Mouse (Mus musculus) c-Kit-negative CD71-positive TER-119-positive erythroid progenitor cells, embryonic 14.5 days (primary cell): ENCODE measurements around the gene Stox2.

Experiments used
- DNase-seq: peaks from one replicate; pipeline ENCODE4 v3.0.0-alpha.2; 2013; ENCODE audit warnings: low read depth, low spot score

Gene Stox2

GRCm38 (mm10) chr8:47409061-47409460, 37.1 kb downstream of the Stox2 start:
- DNase-seq = no peak

- DNase-seq = no peak
These were observed 41.3 kb downstream of the Stox2 start for GRCm38 (mm10) chr8:47404852-47405251.

- DNase-seq = no peak
These were observed 53.2 kb downstream of the Stox2 start for GRCm38 (mm10) chr8:47392927-47393326.

GRCm38 (mm10) chr8:47392290-47392689, 53.9 kb downstream of the Stox2 start:
- DNase-seq = no peak

- DNase-seq = no peak
These were observed 54.3 kb downstream of the Stox2 start for GRCm38 (mm10) chr8:47391844-47392243.

GRCm38 (mm10) chr8:47389430-47389829, 56.7 kb downstream of the Stox2 start:
- no peak for DNase-seq

GRCm38 (mm10) chr8:47388171-47388570, 58.0 kb downstream of the Stox2 start:
- DNase-seq = no peak

GRCm38 (mm10) chr8:47385810-47386209, 60.4 kb downstream of the Stox2 start:
- no peak for DNase-seq

GRCm38 (mm10) chr8:47384151-47384550, 62.0 kb downstream of the Stox2 start:
- no peak for DNase-seq

GRCm38 (mm10) chr8:47383632-47384031, 62.5 kb downstream of the Stox2 start:
- DNase-seq = no peak

- no peak for DNase-seq
These were observed 64.9 kb downstream of the Stox2 start for GRCm38 (mm10) chr8:47381216-47381615.

GRCm38 (mm10) chr8:47380725-47381124, 65.4 kb downstream of the Stox2 start:
- no peak for DNase-seq

GRCm38 (mm10) chr8:47380075-47380474, 66.1 kb downstream of the Stox2 start:
- no peak for DNase-seq

- DNase-seq = no peak
These were observed 69.5 kb downstream of the Stox2 start for GRCm38 (mm10) chr8:47376651-47377050.

GRCm38 (mm10) chr8:47373757-47374156, 72.4 kb downstream of the Stox2 start:
- no peak for DNase-seq

- DNase-seq = no peak
These were observed 74.6 kb downstream of the Stox2 start for GRCm38 (mm10) chr8:47371539-47371938.

- DNase-seq = no peak
These were observed 75.1 kb downstream of the Stox2 start for GRCm38 (mm10) chr8:47371081-47371480.

- DNase-seq = no peak
These were observed 75.6 kb downstream of the Stox2 start for GRCm38 (mm10) chr8:47370421-47371080.

GRCm38 (mm10) chr8:47369949-47370348, 76.2 kb downstream of the Stox2 start:
- DNase-seq = no peak

GRCm38 (mm10) chr8:47369044-47369769, 77.0 kb downstream of the Stox2 start:
- DNase-seq = no peak

GRCm38 (mm10) chr8:47367029-47367428, 79.1 kb downstream of the Stox2 start:
- DNase-seq = no peak

GRCm38 (mm10) chr8:47363271-47363670, 82.9 kb downstream of the Stox2 start:
- DNase-seq = no peak

GRCm38 (mm10) chr8:47355340-47355906, 90.7 kb downstream of the Stox2 start:
- no peak for DNase-seq
